Mouse (Mus musculus) testis, adult 2 months (tissue): ENCODE results near the gene Fxyd6. TPM values are rescaled to one million over a fixed set of nuclear protein-coding genes. Genes with fewer than 3 reads are reported as not detected.
A peak's percentile ranks its signal among the peaks of the same experiment; 100 is the strongest.

Experiments used
- H3K27ac ChIP-seq: fragments of 200-500 bp; 2 replicates; pipeline ENCODE4 v1.5.1; 2012; ENCODE audit warnings: low read depth, low read length; ENCODE audit not compliant: control insufficient read depth, insufficient read depth
- H3K27me3 ChIP-seq: fragments of 200-500 bp; 2 replicates; pipeline ENCODE4 v1.6.1; 2012; ENCODE audit warnings: mild to moderate bottlenecking, low read length, moderate library complexity; ENCODE audit not compliant: control insufficient read depth, insufficient read depth
- H3K36me3 ChIP-seq: fragments of 200-500 bp; 2 replicates; pipeline ENCODE4 v1.6.1; 2012; ENCODE audit warnings: mild to moderate bottlenecking, low read length; ENCODE audit not compliant: control insufficient read depth, insufficient read depth
- H3K4me1 ChIP-seq: fragments of 200-500 bp; 2 replicates; pipeline ENCODE4 v1.6.1; 2012; ENCODE audit warnings: low read length; ENCODE audit not compliant: control insufficient read depth, insufficient read depth
- H3K4me3 ChIP-seq: fragments of 200-500 bp; 2 replicates; pipeline ENCODE4 v1.5.1; 2012; ENCODE audit warnings: low read depth, mild to moderate bottlenecking, low read length, moderate library complexity, mixed read lengths; ENCODE audit not compliant: control insufficient read depth
- CTCF ChIP-seq: fragments of 200-500 bp; IDR thresholded peaks from 2 replicates; pipeline ENCODE4 v1.5.1; 2012; ENCODE audit warnings: low read depth, mild to moderate bottlenecking, inconsistent platforms, low read length, moderate library complexity; ENCODE audit not compliant: control insufficient read depth, insufficient read depth, insufficient replicate concordance
- POLR2A ChIP-seq: fragments of 200-500 bp; IDR thresholded peaks from 2 replicates; pipeline ENCODE4 v1.6.1; 2012; ENCODE audit warnings: low read depth, mild to moderate bottlenecking, inconsistent platforms, low read length, moderate library complexity; ENCODE audit not compliant: control insufficient read depth
- polyA plus RNA-seq: library from polyadenylated mRNA; depleted of rRNA; stranded (reverse); fragments of >200 nt; gene quantifications from 2 replicates; pipeline ENCODE4 v1.2.3, GENCODE M21; 2012

Gene Fxyd6
- polyA plus RNA-seq, 1 experiment: 50.1 TPM

DNA sequence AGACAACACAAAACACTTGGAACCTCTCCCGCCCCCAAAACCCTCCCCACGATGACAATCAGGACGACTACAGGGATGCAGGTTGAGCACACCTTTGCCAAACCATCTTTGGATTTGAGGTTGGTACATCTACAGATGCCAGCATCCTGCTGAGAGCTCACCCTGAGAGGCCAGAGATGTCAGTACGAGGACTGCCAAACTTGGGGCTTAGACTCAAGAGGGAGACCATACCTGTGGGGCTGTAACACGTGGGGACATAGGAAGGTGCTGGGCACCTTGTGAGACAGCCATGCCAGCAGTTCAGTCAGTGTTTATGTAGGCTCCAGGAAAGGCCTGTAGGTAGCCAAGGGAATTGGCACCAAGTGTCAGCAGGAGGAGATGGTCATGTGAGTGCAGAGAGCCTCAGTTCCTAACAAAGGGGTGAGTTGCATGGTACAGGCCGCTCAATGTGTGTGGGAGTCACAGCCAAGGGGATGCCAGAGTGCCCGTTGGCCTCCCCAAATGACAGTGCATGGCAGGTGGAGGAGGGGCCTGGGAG lies 52.8 kb downstream of the Fxyd6 start:
- Histone ChIP-seq H3K4me3 (no peak overlapping the region), H3K4me1 (no peaks in the 10 kb centered on the region), H3K27me3 (no peaks in the 10 kb centered on the region), H3K27ac (no peak overlapping the region), H3K36me3 (no peaks in the 10 kb centered on the region)
- TF ChIP-seq CTCF: no peak

DNA sequence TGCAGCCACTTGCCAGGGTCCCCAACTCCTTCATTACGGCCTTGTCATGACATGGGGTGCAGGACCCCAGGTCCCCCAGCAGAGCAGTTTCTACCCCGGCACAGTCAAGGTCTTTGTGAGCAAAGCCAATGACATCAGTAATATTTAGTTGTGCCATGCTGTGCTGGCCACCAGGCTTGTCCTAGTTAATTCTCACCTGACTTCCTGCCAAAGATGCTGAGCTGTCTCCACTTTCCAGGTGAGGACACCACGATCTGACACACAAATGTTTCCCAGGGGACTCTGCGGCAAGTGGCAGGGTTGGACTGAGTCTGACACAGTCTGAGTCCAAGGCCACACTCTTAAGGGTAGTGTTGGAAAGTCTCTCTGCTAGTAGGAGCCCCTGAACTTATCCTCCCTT lies 56.5 kb downstream of the Fxyd6 start, which contains the start of gene Dscaml1:
Gene Dscaml1 (plus strand): TSS at position 173 of the 400 bp plus-strand sequence.
- H3K27me3 ChIP-seq: peaks cover 7% of the 10 kb centered on the region

DNA sequence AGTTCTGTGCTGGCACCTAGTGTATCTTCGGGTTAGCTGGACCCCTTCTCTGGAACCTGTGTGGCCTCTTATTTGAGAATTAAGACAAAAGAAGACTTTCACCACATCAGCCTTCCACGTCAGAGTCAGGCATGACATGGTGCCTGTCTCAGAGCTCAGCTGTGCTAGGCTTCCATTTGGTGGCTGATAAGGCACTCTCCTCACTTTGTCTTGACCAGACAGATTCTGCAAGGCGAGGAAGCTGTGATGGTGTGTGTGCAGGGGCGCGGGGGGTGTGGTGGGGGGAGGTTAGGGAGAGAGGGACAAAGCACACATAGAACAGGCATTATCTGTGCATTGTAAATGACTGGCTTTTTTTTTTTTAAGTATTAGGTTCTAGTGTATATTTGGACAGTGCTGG lies 59.4 kb downstream of the Fxyd6 start:
- Histone ChIP-seq H3K36me3 (no peaks in the 10 kb centered on the region), H3K27me3 (peaks cover 7% of the 10 kb centered on the region), H3K4me3 (no peak overlapping the region), H3K4me1 (peaks cover 4% of the 10 kb centered on the region), H3K27ac (no peak overlapping the region)
- TF ChIP-seq POLR2A: no peak
- no peak for TF ChIP-seq CTCF

More for the DNA sequence above, 56.5 kb downstream of the Fxyd6 start, which contains the start of gene Dscaml1:
- Histone ChIP-seq H3K4me3 (peak within 1 kb of the TSS; percentile 78), H3K36me3 (no peaks in the 10 kb centered on the region), H3K4me1 (peaks cover 4% of the 10 kb centered on the region), H3K27ac (0 out of 2 replicates have a peak within 1 kb of the TSS, but pooled peaks have one; percentile 18)
- TF ChIP-seq CTCF (no peak), POLR2A (peak; percentile 28; the same call in 1 of the 2 replicates)

DNA sequence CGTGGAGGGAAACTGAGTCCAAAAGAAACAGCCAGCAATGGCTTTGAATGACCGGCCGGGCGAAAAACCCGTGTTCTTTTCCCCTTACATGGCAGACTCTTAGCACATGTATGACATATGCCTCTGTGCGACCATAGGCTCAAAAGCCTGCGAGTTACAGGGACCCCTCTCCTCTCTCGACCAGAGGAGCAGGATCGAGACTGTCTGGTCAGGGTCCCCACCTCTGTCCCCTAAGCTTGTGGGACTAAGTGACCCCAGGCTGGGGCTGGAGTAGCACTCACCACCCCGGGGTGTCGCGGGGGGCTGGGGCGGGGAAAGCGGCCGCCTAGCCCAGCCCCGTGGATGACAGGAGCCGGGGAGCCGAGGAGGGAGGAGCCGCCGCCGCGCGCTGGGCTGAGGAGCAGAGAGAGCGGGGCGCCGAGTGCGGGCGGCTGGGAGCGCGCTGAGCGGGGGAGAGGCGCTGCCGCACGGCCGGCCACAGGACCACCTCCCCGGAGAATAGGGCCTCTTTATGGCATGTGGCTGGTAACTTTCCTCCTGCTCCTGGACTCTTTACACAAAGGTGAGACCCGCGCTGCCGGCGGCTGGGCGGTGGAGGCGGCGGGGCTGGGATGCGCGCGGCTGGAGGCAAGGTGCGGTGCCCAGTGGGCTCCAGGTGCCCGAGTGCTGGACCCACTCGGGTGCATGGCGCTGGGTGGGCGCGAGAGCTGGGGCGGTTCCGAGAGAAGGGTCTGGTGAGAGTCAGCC lies 60.1 kb downstream of the Fxyd6 start:
- no peak for TF ChIP-seq CTCF
- no peak for TF ChIP-seq POLR2A
- H3K4me1 ChIP-seq: peaks cover 4% of the 10 kb centered on the region
- H3K27ac ChIP-seq: no peak overlapping the region
- H3K4me3 ChIP-seq: peak overlapping the region; percentile 28; the same call in 1 of the 2 replicates
- H3K27me3 ChIP-seq: peaks cover 7% of the 10 kb centered on the region
- H3K36me3 ChIP-seq: no peaks in the 10 kb centered on the region

DNA sequence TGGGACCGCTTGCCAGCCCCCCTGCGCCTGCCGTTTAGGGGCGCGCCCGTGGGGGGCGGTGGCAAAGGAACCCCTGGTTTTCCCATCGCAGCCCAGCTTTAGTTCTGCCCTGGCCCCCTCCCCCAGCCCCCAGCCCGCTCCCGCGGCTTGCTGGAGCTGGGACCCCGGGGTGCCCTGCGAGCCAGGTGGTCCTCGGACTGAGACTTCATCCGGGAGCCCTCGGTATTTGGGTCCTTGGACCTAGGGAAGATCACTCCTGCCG lies 60.6 kb downstream of the Fxyd6 start:
- H3K27me3 ChIP-seq: peaks cover 7% of the 10 kb centered on the region
- peak overlapping the region; percentile 28; the same call in 1 of the 2 replicates for H3K4me3 ChIP-seq
- H3K4me1 ChIP-seq: peaks cover 4% of the 10 kb centered on the region
- H3K36me3 ChIP-seq: no peaks in the 10 kb centered on the region
- no peak overlapping the region for H3K27ac ChIP-seq
- no peak for TF ChIP-seq CTCF
- TF ChIP-seq POLR2A: no peak

DNA sequence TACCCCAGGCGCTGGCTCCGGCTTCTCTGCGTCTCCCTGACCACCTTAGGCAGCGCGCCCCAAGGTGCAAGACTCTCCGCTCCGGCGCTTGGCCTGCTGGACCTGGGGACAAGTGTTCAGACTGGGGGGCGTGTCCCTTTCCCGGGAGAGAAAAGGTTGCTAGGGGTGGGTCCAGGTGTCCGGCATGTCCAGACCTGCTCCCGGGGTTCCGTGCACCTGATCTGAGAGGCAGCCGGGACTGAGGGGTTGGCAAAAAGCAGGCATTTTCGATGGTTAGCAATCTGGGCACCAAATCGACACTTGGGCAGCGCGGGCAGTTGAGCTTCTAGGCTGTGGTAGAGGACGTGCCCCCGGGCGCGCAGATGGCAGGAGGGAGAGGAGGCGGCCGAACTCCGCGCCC lies 61.2 kb downstream of the Fxyd6 start:
- TF ChIP-seq CTCF (no peak), POLR2A (no peak)
- Histone ChIP-seq H3K27ac (no peak overlapping the region), H3K4me3 (peak overlapping the region; percentile 19), H3K27me3 (peaks cover 7% of the 10 kb centered on the region), H3K36me3 (no peaks in the 10 kb centered on the region), H3K4me1 (peaks cover 4% of the 10 kb centered on the region)

DNA sequence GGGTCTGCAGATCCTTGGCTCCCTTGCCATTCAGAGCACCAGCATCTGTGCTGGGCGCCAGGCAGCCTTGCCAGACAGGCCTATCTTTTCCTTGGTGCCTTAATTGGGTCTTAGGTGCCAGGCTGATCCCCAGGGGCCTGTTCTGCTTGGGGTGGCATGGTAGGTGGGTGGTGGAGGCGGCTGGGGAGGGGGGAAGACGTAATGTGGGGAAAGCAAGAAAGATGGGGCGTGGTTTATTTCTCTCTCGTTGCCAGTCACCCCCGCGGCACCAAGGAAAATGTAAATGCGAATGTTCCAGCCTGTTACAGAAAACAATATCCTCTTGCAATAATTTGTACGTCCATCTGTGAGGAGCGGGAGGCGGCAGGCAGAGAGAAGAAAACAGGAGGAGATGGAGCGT lies 62.7 kb downstream of the Fxyd6 start:
- Histone ChIP-seq H3K27me3 (peaks cover 7% of the 10 kb centered on the region), H3K4me1 (peaks cover 4% of the 10 kb centered on the region), H3K36me3 (no peaks in the 10 kb centered on the region), H3K4me3 (no peak overlapping the region), H3K27ac (no peak overlapping the region)
- TF ChIP-seq POLR2A: no peak
